Mouse (Mus musculus): ENCODE results near the gene Snrnp35. TPM values are rescaled to one million over a fixed set of nuclear protein-coding genes. Genes with fewer than 3 reads are reported as not detected.

The Snrnp35 gene
- polyA plus RNA-seq, 1 experiment from 2014 or later = 8.5 TPM

DNA sequence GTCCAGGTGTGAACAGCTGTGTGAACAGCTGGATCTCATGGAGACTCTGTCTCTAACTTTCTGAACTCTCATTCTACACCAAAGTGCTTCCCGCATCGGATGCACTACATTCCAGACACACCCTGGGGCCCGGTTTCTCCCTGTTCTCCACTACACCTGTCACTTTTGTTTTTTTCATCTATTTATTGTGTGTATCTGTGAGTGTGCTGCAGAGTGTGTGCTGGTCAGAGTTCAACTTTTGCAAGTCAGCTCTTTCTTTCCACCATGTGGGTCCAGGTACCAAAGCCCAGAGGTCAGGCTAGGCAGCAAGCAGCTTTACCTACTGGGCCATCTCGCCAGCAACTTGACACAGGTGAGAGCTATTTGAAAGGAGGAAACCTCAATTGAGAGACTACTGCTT lies 22.3 kb downstream of the Snrnp35 start:
- Histone ChIP-seq H3K4me3 (replicated peaks; ENCODE audit: low read length) (no peak overlapping the region), H3K27me3 (ENCODE audit: control insufficient read depth, insufficient read depth, low read length) (no peaks in the 10 kb centered on the region), H3K27ac (no peak overlapping the region), H3K36me3 (replicated peaks; ENCODE audit: control insufficient read depth, insufficient read depth) (peaks cover 16% of the 10 kb centered on the region), H3K4me2 (replicated peaks) (no peak overlapping the region), H3K4me1 (replicated peaks; ENCODE audit: control insufficient read depth, insufficient read depth, low read length) (no peaks in the 10 kb centered on the region), H3K9me3 (ENCODE audit: control insufficient read depth, low read length) (no peaks in the 10 kb centered on the region), H3K9ac (no peak overlapping the region)
- DNase-seq (ENCODE audit: low spot score) (no peak), ATAC-seq (ENCODE audit: low FRiP score) (no peak)
- WGBS = 94% methylated on average over 4 of the region's 4 CpGs

DNA sequence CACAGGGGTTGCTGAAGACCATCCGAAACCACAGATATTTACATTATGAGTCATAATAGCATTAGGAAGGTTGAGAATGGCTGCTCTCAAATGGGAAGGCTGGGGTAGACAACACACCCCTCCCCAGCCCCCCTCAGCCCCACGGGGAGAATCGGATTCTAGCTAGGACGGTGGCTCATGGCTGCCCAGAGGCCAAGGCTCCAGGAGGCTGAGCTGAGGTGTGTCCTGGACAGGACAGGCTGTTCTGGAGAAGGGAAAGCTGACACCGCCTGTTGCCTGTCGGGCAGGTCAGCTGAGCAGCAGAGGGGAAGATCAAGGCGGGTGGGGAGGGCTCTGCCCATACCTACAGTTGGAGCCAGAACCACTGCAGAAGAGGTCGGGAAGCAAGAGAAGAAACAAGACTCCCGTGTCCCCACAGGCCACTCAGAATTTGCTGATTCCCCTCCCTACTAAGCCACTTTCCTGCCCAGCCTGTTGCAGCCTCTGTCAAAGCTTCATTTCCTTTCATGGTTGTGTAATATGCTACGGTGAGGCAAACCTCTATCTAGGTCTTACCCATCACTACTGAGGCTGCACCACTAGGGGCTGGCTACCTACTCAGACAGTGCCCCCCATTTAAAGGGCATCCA lies 23.9 kb downstream of the Snrnp35 start:
- DNase-seq (ENCODE audit: low spot score) (no peak), ATAC-seq (ENCODE audit: low FRiP score) (no peak)
- Histone ChIP-seq H3K27me3 (ENCODE audit: control insufficient read depth, insufficient read depth, low read length) (no peaks in the 10 kb centered on the region), H3K9me3 (ENCODE audit: control insufficient read depth, low read length) (no peaks in the 10 kb centered on the region), H3K4me1 (replicated peaks; ENCODE audit: control insufficient read depth, insufficient read depth, low read length) (no peaks in the 10 kb centered on the region), H3K4me2 (replicated peaks) (no peak overlapping the region), H3K36me3 (replicated peaks; ENCODE audit: control insufficient read depth, insufficient read depth) (peaks cover 16% of the 10 kb centered on the region), H3K27ac (no peak overlapping the region), H3K9ac (no peak overlapping the region), H3K4me3 (replicated peaks; ENCODE audit: low read length) (no peak overlapping the region)
- WGBS = 87% methylated on average over 10 of the region's 10 CpGs

DNA sequence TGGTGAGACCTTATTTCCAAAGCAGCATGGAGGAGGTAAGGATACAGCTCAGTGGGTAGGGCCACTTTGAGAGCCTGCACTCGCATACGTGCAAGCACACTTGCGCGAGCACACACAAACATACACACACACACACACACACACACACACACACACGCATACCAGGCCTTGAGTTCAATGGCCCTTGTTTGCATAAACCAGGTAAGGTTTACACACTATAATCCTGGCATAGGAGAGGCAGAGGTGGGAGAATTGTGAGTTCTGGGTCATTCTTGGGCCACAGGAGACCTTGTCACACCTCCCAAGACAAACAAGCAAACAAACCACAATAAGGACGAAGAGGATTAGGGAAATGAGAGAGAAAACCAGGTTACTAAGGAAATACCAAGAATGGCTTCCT lies 26.3 kb downstream of the Snrnp35 start:
- no peaks in the 10 kb centered on the region for H3K4me1 ChIP-seq (replicated peaks; ENCODE audit: control insufficient read depth, insufficient read depth, low read length)
- 94% methylated on average over 6 of the region's 6 CpGs for WGBS
- no peak for ATAC-seq (ENCODE audit: low FRiP score)
- H3K9me3 ChIP-seq (ENCODE audit: control insufficient read depth, low read length) = no peaks in the 10 kb centered on the region
- H3K4me2 ChIP-seq (replicated peaks) = no peak overlapping the region
- no peak overlapping the region for H3K27ac ChIP-seq
- H3K4me3 ChIP-seq (replicated peaks; ENCODE audit: low read length) = no peak overlapping the region
- DNase-seq (ENCODE audit: low spot score) = no peak
- H3K36me3 ChIP-seq (replicated peaks; ENCODE audit: control insufficient read depth, insufficient read depth) = peaks cover 13% of the 10 kb centered on the region
- H3K9ac ChIP-seq = no peak overlapping the region
- no peaks in the 10 kb centered on the region for H3K27me3 ChIP-seq (ENCODE audit: control insufficient read depth, insufficient read depth, low read length)

DNA sequence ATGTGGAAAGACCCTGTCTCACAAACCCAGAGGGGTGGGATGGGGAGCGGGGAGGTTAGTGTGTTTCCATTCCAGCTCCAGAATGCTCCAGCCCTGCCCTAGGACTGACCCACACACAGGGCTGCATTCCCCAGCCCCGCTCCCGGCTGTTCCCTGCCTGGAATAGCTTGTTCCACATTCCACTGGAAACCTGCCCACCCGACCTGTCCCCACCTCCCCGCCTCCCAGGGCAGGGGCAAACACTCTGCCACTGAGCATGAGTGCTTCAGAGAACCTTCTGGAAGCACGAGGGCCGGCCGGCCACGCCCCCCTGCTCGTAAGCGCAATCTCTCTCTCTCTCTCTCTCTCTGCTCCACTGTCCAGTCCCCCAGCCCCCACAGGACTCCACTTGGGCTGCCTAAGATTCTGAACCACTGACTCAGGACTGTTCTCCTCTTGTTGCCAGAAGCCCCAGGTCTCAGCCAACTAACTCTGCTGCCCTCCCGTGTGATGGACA lies 26.9 kb downstream of the Snrnp35 start:
- Histone ChIP-seq H3K4me2 (replicated peaks) (no peak overlapping the region), H3K4me1 (replicated peaks; ENCODE audit: control insufficient read depth, insufficient read depth, low read length) (no peaks in the 10 kb centered on the region), H3K9me3 (ENCODE audit: control insufficient read depth, low read length) (no peaks in the 10 kb centered on the region), H3K9ac (no peak overlapping the region), H3K4me3 (replicated peaks; ENCODE audit: low read length) (no peak overlapping the region), H3K36me3 (replicated peaks; ENCODE audit: control insufficient read depth, insufficient read depth) (peaks cover 17% of the 10 kb centered on the region), H3K27me3 (ENCODE audit: control insufficient read depth, insufficient read depth, low read length) (no peaks in the 10 kb centered on the region), H3K27ac (no peak overlapping the region)
- WGBS = 81% methylated on average over 12 of the region's 12 CpGs
- DNase-seq (ENCODE audit: low spot score) = no peak
- ATAC-seq (ENCODE audit: low FRiP score) = no peak

DNA sequence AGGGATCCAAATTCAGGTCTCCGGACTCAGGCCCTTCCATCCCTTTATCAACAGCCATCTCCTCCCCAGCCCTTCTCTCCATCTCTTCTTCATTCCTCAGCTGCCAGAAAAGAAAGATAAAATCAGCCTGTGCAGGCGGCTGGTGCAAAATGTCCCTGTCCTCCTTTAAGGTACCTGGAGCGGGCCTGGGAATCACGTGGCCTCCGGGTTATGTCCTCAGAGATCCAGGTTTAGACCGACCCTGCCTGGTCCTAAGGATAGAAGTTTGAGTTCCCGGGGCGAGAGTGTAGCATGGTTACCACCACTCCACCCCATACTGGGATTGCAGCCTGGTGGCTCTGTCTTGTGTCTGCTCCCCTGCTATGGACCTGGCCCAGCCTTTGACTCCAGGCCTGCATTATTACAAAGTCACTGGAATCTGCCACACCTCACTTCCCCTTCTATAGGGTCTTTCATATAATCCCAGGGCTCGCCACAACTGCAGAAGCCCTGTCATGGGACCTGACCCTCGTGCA lies 27.7 kb downstream of the Snrnp35 start:
- Histone ChIP-seq H3K4me2 (replicated peaks) (no peak overlapping the region), H3K36me3 (replicated peaks; ENCODE audit: control insufficient read depth, insufficient read depth) (peaks cover 21% of the 10 kb centered on the region), H3K9ac (no peak overlapping the region), H3K4me3 (replicated peaks; ENCODE audit: low read length) (no peak overlapping the region), H3K27ac (no peak overlapping the region), H3K9me3 (ENCODE audit: control insufficient read depth, low read length) (no peaks in the 10 kb centered on the region), H3K27me3 (ENCODE audit: control insufficient read depth, insufficient read depth, low read length) (no peaks in the 10 kb centered on the region), H3K4me1 (replicated peaks; ENCODE audit: control insufficient read depth, insufficient read depth, low read length) (no peaks in the 10 kb centered on the region)
- DNase-seq (ENCODE audit: low spot score) = no peak
- ATAC-seq (ENCODE audit: low FRiP score) = no peak
- 91% methylated on average over 10 of the region's 10 CpGs for WGBS

DNA sequence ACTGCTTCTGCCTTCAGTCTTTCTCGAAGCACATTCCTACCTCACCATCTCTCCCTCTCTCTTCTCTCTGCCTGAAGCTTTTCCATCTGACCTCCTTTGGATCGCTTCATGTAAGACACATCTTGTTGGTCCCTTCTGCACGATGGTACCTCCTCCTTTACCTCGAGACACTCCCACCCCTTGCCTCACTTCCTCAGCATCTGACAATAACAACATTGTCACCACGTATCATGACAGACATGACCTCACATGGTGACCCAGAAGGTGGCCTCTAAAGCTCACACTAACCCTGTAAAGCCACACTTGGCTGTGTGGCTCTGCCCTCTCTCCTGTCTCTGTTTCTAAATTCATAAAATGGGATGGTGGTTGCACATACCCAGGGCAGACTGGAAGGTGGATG lies 32.9 kb downstream of the Snrnp35 start:
- no peak overlapping the region for H3K4me2 ChIP-seq (replicated peaks)
- H3K27ac ChIP-seq = no peak overlapping the region
- DNase-seq (ENCODE audit: low spot score) = no peak
- H3K4me1 ChIP-seq (replicated peaks; ENCODE audit: control insufficient read depth, insufficient read depth, low read length) = no peaks in the 10 kb centered on the region
- H3K9me3 ChIP-seq (ENCODE audit: control insufficient read depth, low read length) = no peaks in the 10 kb centered on the region
- 83% methylated on average over 5 of the region's 5 CpGs for WGBS
- no peak overlapping the region for H3K9ac ChIP-seq
- no peak for ATAC-seq (ENCODE audit: low FRiP score)
- no peak overlapping the region for H3K4me3 ChIP-seq (replicated peaks; ENCODE audit: low read length)
- H3K27me3 ChIP-seq (ENCODE audit: control insufficient read depth, insufficient read depth, low read length) = no peaks in the 10 kb centered on the region
- H3K36me3 ChIP-seq (replicated peaks; ENCODE audit: control insufficient read depth, insufficient read depth) = peaks cover 21% of the 10 kb centered on the region

DNA sequence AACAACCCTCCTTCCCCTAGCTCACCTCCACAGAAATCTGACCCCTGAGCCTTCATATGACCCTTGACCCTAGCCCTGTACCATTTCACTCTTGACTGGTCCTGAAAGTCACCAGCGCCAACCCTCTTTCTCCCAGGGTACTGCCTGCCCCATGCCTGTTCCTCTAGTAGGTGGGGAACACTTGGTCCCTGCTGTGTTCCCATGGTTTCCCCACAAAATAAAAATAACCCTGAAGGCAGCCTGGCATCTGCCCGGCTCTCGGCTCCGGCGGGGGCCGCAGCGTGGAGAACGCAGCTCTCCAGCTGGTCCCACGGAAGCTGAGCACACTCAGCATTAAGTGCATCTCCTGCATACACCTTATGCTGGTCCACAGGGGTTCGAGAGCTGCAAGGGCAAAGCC lies 35.7 kb downstream of the Snrnp35 start:
- Histone ChIP-seq H3K27me3 (ENCODE audit: control insufficient read depth, insufficient read depth, low read length) (no peaks in the 10 kb centered on the region), H3K27ac (no peak overlapping the region)

DNA sequence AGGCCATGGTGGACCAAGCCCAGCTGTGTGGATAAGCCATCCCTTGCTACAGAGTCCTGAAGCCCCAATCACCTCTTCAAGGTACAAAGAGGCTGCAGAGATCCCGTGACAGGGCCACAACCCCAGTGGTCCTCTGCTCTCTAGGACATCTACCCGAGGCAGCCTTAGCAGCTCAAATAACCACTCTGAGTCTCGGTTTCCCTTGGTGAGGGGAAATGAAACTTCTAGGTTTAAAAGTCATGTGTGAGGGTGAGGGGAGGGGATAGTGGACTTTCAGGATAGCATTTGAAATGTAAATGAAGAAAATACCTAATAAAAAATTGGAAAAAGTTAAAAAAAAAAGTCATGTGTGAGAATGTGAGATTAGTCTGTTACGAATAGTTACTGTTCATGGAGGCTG lies 38.7 kb downstream of the Snrnp35 start:
- H3K4me3 ChIP-seq (replicated peaks; ENCODE audit: low read length) = no peak overlapping the region
- ATAC-seq (ENCODE audit: low FRiP score) (no peak), DNase-seq (ENCODE audit: low spot score) (no peak)
- H3K36me3 ChIP-seq (replicated peaks; ENCODE audit: control insufficient read depth, insufficient read depth) = 0 out of 2 replicates have a peak, but pooled peaks cover 4% of the 10 kb centered on the region
- H3K9ac ChIP-seq = no peak overlapping the region
- no peak overlapping the region for H3K4me2 ChIP-seq (replicated peaks)
- 93% methylated on average over 4 of the region's 4 CpGs for WGBS
- no peaks in the 10 kb centered on the region for H3K9me3 ChIP-seq (ENCODE audit: control insufficient read depth, low read length)
- no peak overlapping the region for H3K27ac ChIP-seq
- H3K4me1 ChIP-seq (replicated peaks; ENCODE audit: control insufficient read depth, insufficient read depth, low read length) = no peaks in the 10 kb centered on the region
- no peaks in the 10 kb centered on the region for H3K27me3 ChIP-seq (ENCODE audit: control insufficient read depth, insufficient read depth, low read length)

More for the DNA sequence above, 35.7 kb downstream of the Snrnp35 start:
- no peak for ATAC-seq (ENCODE audit: low FRiP score)
- H3K9me3 ChIP-seq (ENCODE audit: control insufficient read depth, low read length) = no peaks in the 10 kb centered on the region
- H3K36me3 ChIP-seq (replicated peaks; ENCODE audit: control insufficient read depth, insufficient read depth) = peaks cover 16% of the 10 kb centered on the region
- no peak overlapping the region for H3K4me2 ChIP-seq (replicated peaks)
- no peak for DNase-seq (ENCODE audit: low spot score)
- WGBS = 32% methylated on average over 10 of the region's 10 CpGs
- no peak overlapping the region for H3K4me3 ChIP-seq (replicated peaks; ENCODE audit: low read length)
- H3K9ac ChIP-seq = no peak overlapping the region
- H3K4me1 ChIP-seq (replicated peaks; ENCODE audit: control insufficient read depth, insufficient read depth, low read length) = no peaks in the 10 kb centered on the region

DNA sequence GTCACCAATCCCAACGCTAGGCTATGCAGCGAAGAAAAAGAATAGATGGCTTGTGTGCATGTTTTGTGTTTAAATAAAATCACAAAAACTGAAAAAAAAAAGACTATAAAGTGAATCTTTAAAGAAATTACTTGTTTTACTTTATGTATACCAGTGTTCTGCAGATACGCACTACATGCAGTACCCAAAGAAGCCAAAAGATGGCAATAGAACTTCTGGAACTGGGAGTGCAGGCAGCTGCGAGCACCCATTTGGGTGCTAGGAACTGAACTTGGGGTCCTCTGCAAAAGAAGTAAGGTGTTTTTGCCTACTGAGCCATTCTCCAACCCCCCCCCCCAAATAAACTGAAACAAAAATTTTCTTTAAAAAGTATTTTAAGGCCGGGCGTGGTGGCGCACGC lies 40.1 kb downstream of the Snrnp35 start:
- H3K9me3 ChIP-seq (ENCODE audit: control insufficient read depth, low read length) = no peaks in the 10 kb centered on the region
- H3K27me3 ChIP-seq (ENCODE audit: control insufficient read depth, insufficient read depth, low read length) = no peaks in the 10 kb centered on the region
- H3K9ac ChIP-seq = no peak overlapping the region
- ATAC-seq (ENCODE audit: low FRiP score) (no peak), DNase-seq (ENCODE audit: low spot score) (no peak)
- H3K27ac ChIP-seq = no peak overlapping the region
- no peak overlapping the region for H3K4me2 ChIP-seq (replicated peaks)
- 0 out of 2 replicates have a peak, but pooled peaks cover 1% of the 10 kb centered on the region for H3K4me1 ChIP-seq (replicated peaks; ENCODE audit: control insufficient read depth, insufficient read depth, low read length)
- 0 out of 2 replicates have a peak, but pooled peaks cover 4% of the 10 kb centered on the region for H3K36me3 ChIP-seq (replicated peaks; ENCODE audit: control insufficient read depth, insufficient read depth)
- 95% methylated on average over 8 of the region's 8 CpGs for WGBS
- H3K4me3 ChIP-seq (replicated peaks; ENCODE audit: low read length) = no peak overlapping the region

Data from hindbrain, embryonic 14.5 days (tissue).